9 mouse cellular contexts compared by ENCODE assay signal in the genomic region with DNA sequence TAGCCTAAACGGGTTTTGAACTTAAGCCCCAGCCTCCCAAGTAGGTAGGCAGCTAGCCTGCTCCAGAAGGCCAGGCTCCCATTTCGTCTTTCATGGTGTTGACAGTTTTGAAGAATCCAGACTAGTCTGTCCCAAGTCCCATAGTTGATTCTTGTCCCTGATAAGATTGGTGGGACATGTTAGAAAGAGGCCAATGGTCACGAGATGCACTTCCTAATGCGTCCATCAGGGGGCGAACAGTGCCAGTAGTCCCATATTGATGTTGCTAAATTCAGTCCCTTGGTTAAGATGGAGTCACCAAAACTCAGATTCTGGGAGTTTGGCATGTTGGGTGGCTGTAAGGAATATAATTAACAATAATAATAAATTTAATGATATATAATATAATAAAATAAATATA. TPM values are rescaled to one million over a fixed set of nuclear protein-coding genes. Genes with fewer than 3 reads are reported as not detected.
DNase-seq lines count a peak whose midpoint lies in the region; ATAC-seq lines count a peak whose summit lies in the region.
"Had no signal": no experiment of that assay in that cellular context is flagged by ENCODE, and none has a peak within 500 bp of the region (broad histone marks: within the 10 kb centered on the region; RNA-seq: fewer than 3 reads in every experiment).

No protein-coding gene starts in this region.

- no peak for ATAC-seq in erythroblast, adult 5-6 weeks (replicated peaks; ENCODE audit: low FRiP score, poor library complexity, severe bottlenecking)

- peak; percentile 32 to 70 for DNase-seq in heart, postnatal 10 days
- no peak for DNase-seq in heart, adult 9 months (ENCODE audit: low spot score in 2 of 2)
- DNase-seq in urinary bladder, adult 18-20 months (ENCODE audit: low spot score in 2 of 2), result peak; percentile 15 to 20
- DNase-seq in urinary bladder, adult 2 months (ENCODE audit: low spot score), result no peak
- DNase-seq in c-Kit-positive CD71-positive TER-119-positive erythroid progenitor cells, embryonic 14.5 days (ENCODE audit: low spot score), result peak; percentile 22
- DNase-seq in heart, postnatal 4 days, result peak; percentile 69
- DNase-seq in lung, postnatal 36 days, result peak; percentile 80

- intact Hi-C loops in heart, postnatal 10 days (cut with DNase I), result loop anchor here (1.0 kb wide), 1 partner anchor 60 kb away; no protein-coding TSS in a partner anchor

RNA-seq across cellular contexts. Expression of a gene that starts 20.6 kb away (rescaled TPM):
- total RNA-seq in heart, postnatal 10 days (2021), result under 1 TPM; 0.12 to 0.31 TPM
- polyA plus RNA-seq in urinary bladder, adult 2 months (2012; rRNA removed), result 0.13 and 0.40 TPM in 2 replicates
- under 1 TPM in 1 of 2 experiments, not detected in 1; 0.14 TPM for total RNA-seq in heart, postnatal 4 days (2021)
- not detected in 2 replicates for total RNA-seq in erythroblast, adult 5-6 weeks (2015; ENCODE audit: low replicate concordance)
- not detected in 2 replicates for total RNA-seq in erythroblast, adult 5-6 weeks (2017; ENCODE audit: low replicate concordance)
- total RNA-seq: left cerebral cortex, adult 8-10 months had no signal

RNA-seq across cellular contexts. Expression of a gene that starts 28.7 kb away (rescaled TPM):
- 1 to 10 TPM; 4.4 TPM for total RNA-seq in heart, postnatal 10 days (2021)
- 0.86 and 2.1 TPM in 2 replicates for polyA plus RNA-seq in urinary bladder, adult 2 months (2012; rRNA removed)
- total RNA-seq in heart, postnatal 4 days (2021), result 1 to 10 TPM; 2.1 to 4.0 TPM
- not detected in 2 replicates for total RNA-seq in erythroblast, adult 5-6 weeks (2015; ENCODE audit: low replicate concordance)
- total RNA-seq in erythroblast, adult 5-6 weeks (2017; ENCODE audit: low replicate concordance), result not detected in 2 replicates

RNA-seq across cellular contexts. Expression of a gene that starts 48.9 kb away (rescaled TPM):
- total RNA-seq in heart, postnatal 10 days (2021), result under 1 TPM; 0.27 to 0.55 TPM
- polyA plus RNA-seq in urinary bladder, adult 2 months (2012; rRNA removed), result 10.2 and 10.6 TPM in 2 replicates
- under 1 TPM; 0.36 to 0.63 TPM for total RNA-seq in heart, postnatal 4 days (2021)
- not detected in 2 replicates for total RNA-seq in erythroblast, adult 5-6 weeks (2015; ENCODE audit: low replicate concordance)
- total RNA-seq in erythroblast, adult 5-6 weeks (2017; ENCODE audit: low replicate concordance), result not detected in 2 replicates

Comparison
In these comparisons a context has a peak if more than half of its experiments do, and no peak if none do; other contexts are left out.
1. DNase-seq: peak in heart, postnatal 10 days (2 of 2), urinary bladder, adult 18-20 months (2 of 2), c-Kit-positive CD71-positive TER-119-positive erythroid progenitor cells, embryonic 14.5 days (single experiment), heart, postnatal 4 days (single experiment) and lung, postnatal 36 days (single experiment); none in heart, adult 9 months (0 of 2) and urinary bladder, adult 2 months (single experiment).